Mouse (Mus musculus) hindbrain, embryonic 16.5 days (tissue): ENCODE measurements around the gene Tmem167b. TPM values are rescaled to one million over a fixed set of nuclear protein-coding genes. Genes with fewer than 3 reads are reported as not detected.

Experiments used
- ATAC-seq: fragments of 200-750 bp; cut with Nextera tagmentation; 2 replicates; pipeline ENCODE4 v1.8.0; 2017; ENCODE audit warnings: moderate TSS enrichment, moderate library complexity
- H3K27ac ChIP-seq: fragments of 300-500 bp; sonication (generic); 2 replicates; pipeline ENCODE4 v1.5.1; 2014; ENCODE audit warnings: low read depth, mild to moderate bottlenecking, control low read depth, low read length, moderate library complexity
- H3K27me3 ChIP-seq: fragments of 300-500 bp; sonication (generic); replicated peaks from 2 replicates; pipeline ENCODE4 v1.6.1; 2014; ENCODE audit warnings: low read length; ENCODE audit not compliant: control insufficient read depth, insufficient read depth
- H3K36me3 ChIP-seq: fragments of 300-500 bp; sonication (generic); 2 replicates; pipeline ENCODE4 v1.6.1; 2014; ENCODE audit warnings: mild to moderate bottlenecking, low read length, moderate library complexity, mixed read lengths; ENCODE audit not compliant: control insufficient read depth, insufficient read depth
- H3K4me1 ChIP-seq: fragments of 300-500 bp; sonication (generic); 2 replicates; pipeline ENCODE4 v1.6.1; 2014; ENCODE audit warnings: low read depth, low read length; ENCODE audit not compliant: control insufficient read depth, insufficient read depth
- H3K4me2 ChIP-seq: fragments of 300-500 bp; sonication (generic); 2 replicates; pipeline ENCODE4 v1.6.1; 2014; ENCODE audit warnings: mild to moderate bottlenecking, low read length, control low read depth, moderate library complexity
- H3K4me3 ChIP-seq: fragments of 300-500 bp; sonication (generic); 2 replicates; pipeline ENCODE4 v1.5.1; 2014; ENCODE audit warnings: mild to moderate bottlenecking, low read length, control low read depth, moderate library complexity
- H3K9ac ChIP-seq: fragments of 300-500 bp; sonication (generic); 2 replicates; pipeline ENCODE4 v1.6.1; 2014; ENCODE audit warnings: low read depth, mild to moderate bottlenecking, control low read depth, low read length, moderate library complexity
- H3K9me3 ChIP-seq: fragments of 300-500 bp; sonication (generic); 2 replicates; pipeline ENCODE4 v1.6.1; 2014; ENCODE audit warnings: mild to moderate bottlenecking, low read length, moderate library complexity; ENCODE audit not compliant: control insufficient read depth
- WGBS: fragments of 180-500 bp; shearing (Covaris S2); extraction: QIAGEN DNeasy Blood & Tissue Kit; methylation state at CpG from one replicate; pipeline ENCODE4 v1.1.7; 2014; 5-methylcytosine and 5-hydroxymethylcytosine counted together
- polyA plus RNA-seq: library from polyadenylated mRNA; unstranded; fragments of >200 nt; fragmentation: Nextera tagmentation; extraction: Ambion mirVana; gene quantifications from 2 replicates; pipeline ENCODE4 v1.2.1, GENCODE M21; 2015

The Tmem167b gene
- polyA plus RNA-seq, 1 experiment from 2014 or later: 51.0 TPM

DNA sequence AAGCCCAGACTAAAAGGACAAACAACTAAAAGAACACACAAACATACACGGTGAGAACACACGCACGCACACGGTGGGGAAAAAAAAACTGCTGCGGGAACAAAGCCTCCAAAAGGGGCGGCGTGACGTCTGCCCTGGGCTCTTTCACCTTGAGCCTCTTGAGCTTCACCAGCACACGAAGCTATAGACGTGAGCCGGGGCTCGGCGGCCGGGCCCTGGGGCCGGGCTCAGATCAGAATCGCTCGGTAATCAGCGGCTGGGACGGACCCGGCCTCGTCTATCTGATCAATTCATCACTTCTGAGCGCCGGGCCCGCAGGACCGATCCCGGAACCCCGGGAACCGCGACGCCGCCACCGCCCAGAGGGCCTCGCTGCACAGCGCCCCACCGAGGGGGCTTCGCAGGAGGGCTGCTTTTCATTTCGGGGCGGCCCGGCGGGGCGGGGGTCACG lies 8.1 kb downstream of the Tmem167b start:
- H3K4me1 ChIP-seq: peaks cover 6% of the 10 kb centered on the region
- H3K27me3 ChIP-seq: no peaks in the 10 kb centered on the region
- no peaks in the 10 kb centered on the region for H3K9me3 ChIP-seq
- peak overlapping the region; percentile 76 for H3K4me3 ChIP-seq
- H3K36me3 ChIP-seq: peaks cover 14% of the 10 kb centered on the region
- ATAC-seq: peak; percentile 75
- H3K9ac ChIP-seq: peak overlapping the region; percentile 95
- peak overlapping the region; percentile 89 for H3K27ac ChIP-seq
- WGBS: 1% methylated on average over 40 of the region's 42 CpGs
- H3K4me2 ChIP-seq: peak overlapping the region; percentile 85

GRCm38 (mm10) chr3:108542299-108542698 lies 20.0 kb downstream of the Tmem167b start:
- H3K4me1 ChIP-seq: 0 out of 2 replicates have a peak, but pooled peaks cover 6% of the 10 kb centered on the region
- H3K4me2 ChIP-seq: no peak overlapping the region
- H3K27me3 ChIP-seq: no peaks in the 10 kb centered on the region
- no peak overlapping the region for H3K4me3 ChIP-seq
- ATAC-seq: no peak
- H3K9me3 ChIP-seq: no peaks in the 10 kb centered on the region
- WGBS: 82% methylated on average over 11 of the region's 11 CpGs
- no peaks in the 10 kb centered on the region for H3K36me3 ChIP-seq
- H3K27ac ChIP-seq: no peak overlapping the region
- no peak overlapping the region for H3K9ac ChIP-seq

DNA sequence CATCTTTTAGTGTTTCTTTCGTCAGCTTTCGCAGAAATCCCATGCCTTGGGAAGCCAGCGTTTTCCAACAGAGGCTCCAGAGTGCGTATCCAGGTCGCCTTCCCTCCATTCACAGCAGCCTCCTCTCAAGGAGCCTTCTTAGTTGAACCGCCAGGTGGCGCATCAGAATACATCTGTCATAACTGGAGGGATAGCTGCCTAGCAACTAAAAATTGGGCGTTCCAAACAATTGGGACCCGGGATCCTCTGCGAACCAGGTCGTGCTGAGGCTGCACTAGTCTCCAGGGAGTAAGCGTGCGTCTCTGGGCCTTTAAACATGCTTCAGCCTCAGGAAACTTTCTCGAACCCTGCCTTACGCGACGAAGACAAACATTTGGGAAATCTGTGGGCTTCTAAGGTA lies 25.0 kb downstream of the Tmem167b start:
- peak; percentile 41 for ATAC-seq
- Histone ChIP-seq H3K4me3 (peak overlapping the region; percentile 32), H3K27me3 (peaks cover 2% of the 10 kb centered on the region; the same call in 1 of the 2 replicates), H3K9ac (peak overlapping the region; percentile 50), H3K4me1 (peaks cover 8% of the 10 kb centered on the region; the same call in 1 of the 2 replicates), H3K9me3 (no peaks in the 10 kb centered on the region), H3K4me2 (peak overlapping the region; percentile 67), H3K27ac (peak overlapping the region; percentile 67), H3K36me3 (no peaks in the 10 kb centered on the region)
- WGBS: 5% methylated on average over 17 of the region's 17 CpGs

DNA sequence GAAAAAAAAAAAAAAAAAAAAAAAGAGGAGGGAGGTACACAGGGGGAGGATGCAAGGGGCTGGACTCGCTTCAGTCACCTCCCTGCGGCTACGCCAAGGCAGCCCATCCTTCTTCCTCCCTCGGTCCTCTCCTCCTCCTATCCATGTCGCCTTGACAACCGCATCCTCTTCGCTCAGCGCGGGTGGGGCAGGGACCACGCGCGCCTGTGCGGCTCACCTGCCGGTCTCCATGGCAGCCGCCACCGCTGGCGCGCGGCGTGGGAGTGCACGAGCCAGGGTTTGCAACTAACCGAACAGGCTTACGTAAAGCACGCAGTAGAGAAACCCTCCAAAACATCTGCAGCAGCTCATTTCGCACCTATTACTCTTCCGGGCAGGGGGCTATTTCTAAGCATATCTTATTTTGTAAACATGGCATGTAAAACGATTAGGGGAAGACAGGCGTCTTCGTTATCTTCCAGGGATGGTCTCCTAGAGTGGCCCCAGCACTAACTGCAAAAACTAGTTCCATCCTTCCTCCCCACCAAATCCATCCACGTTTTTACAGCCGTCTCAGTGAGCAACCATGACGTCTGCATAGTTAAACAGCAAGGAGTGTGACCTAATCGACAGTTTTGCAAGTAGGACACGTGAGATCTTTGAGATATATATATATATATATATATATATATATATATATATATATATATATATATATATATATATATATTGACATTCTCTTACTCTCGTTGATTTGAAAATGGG lies 25.6 kb downstream of the Tmem167b start, which contains the start of gene 5330417C22Rik:
Gene 5330417C22Rik (minus strand): TSS at position 20 of the 744 bp plus-strand sequence.
- Histone ChIP-seq H3K36me3 (no peaks in the 10 kb centered on the region), H3K9me3 (no peaks in the 10 kb centered on the region), H3K4me2 (peak within 1 kb of the TSS; percentile 67), H3K4me1 (peaks cover 8% of the 10 kb centered on the region; the same call in 1 of the 2 replicates), H3K9ac (peak within 1 kb of the TSS; percentile 67), H3K27ac (peak within 1 kb of the TSS; percentile 77), H3K27me3 (peaks cover 2% of the 10 kb centered on the region; the same call in 1 of the 2 replicates), H3K4me3 (peak within 1 kb of the TSS; percentile 45)
- under 1% methylated on average over 34 of the region's 35 CpGs for WGBS
- ATAC-seq: peak; percentile 98

GRCm38 (mm10) chr3:108535896-108536516 lies 26.3 kb downstream of the Tmem167b start:
- H3K9me3 ChIP-seq: no peaks in the 10 kb centered on the region
- peak overlapping the region; percentile 67 for H3K9ac ChIP-seq
- peak; percentile 3; the same call in 1 of the 2 replicates for ATAC-seq
- peak overlapping the region; percentile 67 for H3K4me2 ChIP-seq
- H3K4me3 ChIP-seq: peak overlapping the region; percentile 45
- H3K4me1 ChIP-seq: peaks cover 8% of the 10 kb centered on the region; the same call in 1 of the 2 replicates
- 5% methylated on average over 15 of the region's 15 CpGs for WGBS
- no peaks in the 10 kb centered on the region for H3K36me3 ChIP-seq
- peaks cover 2% of the 10 kb centered on the region; the same call in 1 of the 2 replicates for H3K27me3 ChIP-seq
- H3K27ac ChIP-seq: peak overlapping the region; percentile 77

- Histone ChIP-seq H3K4me1 (peaks cover 8% of the 10 kb centered on the region; the same call in 1 of the 2 replicates), H3K9ac (no peak within 1 kb of the TSS), H3K9me3 (no peaks in the 10 kb centered on the region), H3K36me3 (no peaks in the 10 kb centered on the region), H3K4me2 (no peak within 1 kb of the TSS), H3K27ac (no peak within 1 kb of the TSS), H3K27me3 (peaks cover 2% of the 10 kb centered on the region; the same call in 1 of the 2 replicates), H3K4me3 (no peak within 1 kb of the TSS)
- no peak for ATAC-seq
- 84% methylated on average over 6 of the region's 6 CpGs for WGBS
Measured at GRCm38 (mm10) chr3:108533951-108534350, 28.3 kb downstream of the Tmem167b start, which contains the start of gene 1700013F07Rik. Gene 1700013F07Rik (plus strand): TSS chr3:108534150.

DNA sequence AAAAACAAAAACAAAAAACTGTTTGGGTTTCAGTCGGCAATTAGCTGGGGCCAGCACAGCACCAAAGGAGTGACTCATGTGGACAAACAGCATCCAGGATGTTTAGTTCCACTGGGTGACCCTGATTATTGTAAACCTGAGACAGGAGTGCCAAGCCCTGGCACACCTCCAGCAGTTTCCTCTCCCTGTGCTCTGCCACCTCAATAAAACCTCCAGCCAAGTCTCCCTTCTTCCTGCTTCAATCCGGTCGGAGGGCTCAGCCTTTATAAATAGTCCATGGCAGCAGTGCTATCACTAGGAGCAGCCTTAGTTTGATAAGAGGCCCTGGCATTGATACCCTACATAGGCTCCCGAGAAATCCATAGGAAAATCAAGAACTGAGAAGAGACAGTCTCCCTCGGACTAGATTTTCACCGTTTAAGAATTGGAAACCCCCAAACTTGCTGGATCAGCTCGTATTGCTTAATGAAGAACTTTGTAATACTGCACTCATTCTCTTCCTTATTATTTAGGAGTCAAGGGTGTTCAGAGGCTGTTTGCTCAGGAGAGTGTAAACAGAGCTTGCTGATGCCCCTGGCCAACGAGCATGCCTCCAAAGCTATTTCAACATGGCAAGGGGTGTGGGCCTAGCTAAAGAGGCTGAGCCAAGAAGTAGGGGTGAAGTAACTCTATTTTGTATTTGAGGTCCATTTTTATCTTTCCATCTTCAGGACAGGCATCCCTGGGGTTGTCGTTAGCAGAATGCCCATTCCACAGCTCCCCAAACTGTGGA lies 29.0 kb downstream of the Tmem167b start:
- Histone ChIP-seq H3K4me1 (peaks cover 8% of the 10 kb centered on the region; the same call in 1 of the 2 replicates), H3K27ac (no peak overlapping the region), H3K4me2 (no peak overlapping the region), H3K9ac (no peak overlapping the region), H3K9me3 (no peaks in the 10 kb centered on the region), H3K36me3 (no peaks in the 10 kb centered on the region), H3K27me3 (peaks cover 2% of the 10 kb centered on the region; the same call in 1 of the 2 replicates), H3K4me3 (no peak overlapping the region)
- ATAC-seq: no peak
- WGBS: 72% methylated on average over 9 of the region's 9 CpGs

- ATAC-seq: no peak
- H3K9me3 ChIP-seq: no peaks in the 10 kb centered on the region
- H3K4me2 ChIP-seq: no peak overlapping the region
- H3K4me3 ChIP-seq: no peak overlapping the region
- H3K9ac ChIP-seq: no peak overlapping the region
- H3K27me3 ChIP-seq: no peaks in the 10 kb centered on the region
- 98% methylated on average over 8 of the region's 8 CpGs for WGBS
- no peaks in the 10 kb centered on the region for H3K4me1 ChIP-seq
- H3K27ac ChIP-seq: no peak overlapping the region
- no peaks in the 10 kb centered on the region for H3K36me3 ChIP-seq
Measured at GRCm38 (mm10) chr3:108528489-108528888, 33.8 kb downstream of the Tmem167b start.
